Mouse (Mus musculus): ENCODE results near the gene A3galt2. TPM values are rescaled to one million over a fixed set of nuclear protein-coding genes. Genes with fewer than 3 reads are reported as not detected.

A3galt2 gene
- polyA plus RNA-seq, 1 experiment from 2014 or later: not detected

GRCm38 (mm10) chr4:128741906-128742305 lies 13.3 kb upstream of the A3galt2 start:
- ATAC-seq (ENCODE audit: low read depth): no peak
- H3K27me3 ChIP-seq: no peaks in the 10 kb centered on the region
- H3K36me3 ChIP-seq: peaks cover 44% of the 10 kb centered on the region
- 72% methylated on average over 5 of the region's 5 CpGs for WGBS (ENCODE audit: insufficient replicate concordance)
- H3K4me2 ChIP-seq: no peak overlapping the region
- H3K9ac ChIP-seq: no peak overlapping the region
- no peak for DNase-seq
- peaks cover 26% of the 10 kb centered on the region for H3K4me1 ChIP-seq (replicated peaks)
- H3K27ac ChIP-seq: no peak overlapping the region
- no peaks in the 10 kb centered on the region for H3K9me3 ChIP-seq (replicated peaks)
- no peak overlapping the region for H3K4me3 ChIP-seq (replicated peaks)

- Histone ChIP-seq H3K9me3 (replicated peaks) (no peaks in the 10 kb centered on the region), H3K36me3 (peaks cover 50% of the 10 kb centered on the region), H3K4me1 (replicated peaks) (peaks cover 21% of the 10 kb centered on the region), H3K27ac (no peak overlapping the region), H3K9ac (no peak overlapping the region), H3K4me2 (no peak overlapping the region), H3K4me3 (replicated peaks) (no peak overlapping the region), H3K27me3 (no peaks in the 10 kb centered on the region)
- WGBS (ENCODE audit: insufficient replicate concordance): 89% methylated on average over 10 of the region's 10 CpGs
- DNase-seq (no peak), ATAC-seq (ENCODE audit: low read depth) (no peak)
Measured at GRCm38 (mm10) chr4:128742379-128742970, 12.7 kb upstream of the A3galt2 start.

GRCm38 (mm10) chr4:128743031-128743626 lies 12.0 kb upstream of the A3galt2 start:
- H3K4me3 ChIP-seq (replicated peaks): no peak overlapping the region
- H3K27me3 ChIP-seq: no peaks in the 10 kb centered on the region
- no peak for ATAC-seq (ENCODE audit: low read depth)
- WGBS (ENCODE audit: insufficient replicate concordance): 85% methylated on average over 12 of the region's 12 CpGs
- H3K4me2 ChIP-seq: no peak overlapping the region
- H3K9me3 ChIP-seq (replicated peaks): no peaks in the 10 kb centered on the region
- no peak overlapping the region for H3K9ac ChIP-seq
- no peak for DNase-seq
- peaks cover 56% of the 10 kb centered on the region for H3K36me3 ChIP-seq
- peaks cover 17% of the 10 kb centered on the region for H3K4me1 ChIP-seq (replicated peaks)
- no peak overlapping the region for H3K27ac ChIP-seq

GRCm38 (mm10) chr4:128745160-128745559 lies 10.0 kb upstream of the A3galt2 start:
- no peak for DNase-seq
- ATAC-seq (ENCODE audit: low read depth): no peak
- Histone ChIP-seq H3K36me3 (peaks cover 76% of the 10 kb centered on the region), H3K4me1 (replicated peaks) (peaks cover 17% of the 10 kb centered on the region), H3K27ac (no peak overlapping the region), H3K27me3 (no peaks in the 10 kb centered on the region), H3K4me2 (no peak overlapping the region), H3K9me3 (replicated peaks) (no peaks in the 10 kb centered on the region), H3K4me3 (replicated peaks) (no peak overlapping the region), H3K9ac (no peak overlapping the region)
- WGBS (ENCODE audit: insufficient replicate concordance): 84% methylated on average over 8 of the region's 8 CpGs

- no peak overlapping the region for H3K4me2 ChIP-seq
- no peak overlapping the region for H3K4me3 ChIP-seq (replicated peaks)
- no peak overlapping the region for H3K9ac ChIP-seq
- H3K4me1 ChIP-seq (replicated peaks): peaks cover 5% of the 10 kb centered on the region; the same call in 1 of the 2 replicates
- no peak for DNase-seq
- WGBS (ENCODE audit: insufficient replicate concordance): 82% methylated on average over 22 of the region's 22 CpGs
- H3K36me3 ChIP-seq: peaks cover 99% of the 10 kb centered on the region
- no peak overlapping the region for H3K27ac ChIP-seq
- no peaks in the 10 kb centered on the region for H3K9me3 ChIP-seq (replicated peaks)
- ATAC-seq (ENCODE audit: low read depth): no peak
- H3K27me3 ChIP-seq: no peaks in the 10 kb centered on the region
Measured at GRCm38 (mm10) chr4:128747614-128748270, 7.4 kb upstream of the A3galt2 start.

- 89% methylated on average over 7 of the region's 7 CpGs for WGBS (ENCODE audit: insufficient replicate concordance)
Measured at GRCm38 (mm10) chr4:128748309-128748708, 6.9 kb upstream of the A3galt2 start.

GRCm38 (mm10) chr4:128751006-128751405 lies 4.2 kb upstream of the A3galt2 start:
- no peak overlapping the region for H3K4me2 ChIP-seq
- H3K9ac ChIP-seq: no peak overlapping the region
- ATAC-seq (ENCODE audit: low read depth) (no peak; the same call in 1 of the 2 replicates), DNase-seq (no peak)
- H3K27ac ChIP-seq: no peak overlapping the region
- peaks cover 81% of the 10 kb centered on the region for H3K36me3 ChIP-seq
- no peaks in the 10 kb centered on the region for H3K4me1 ChIP-seq (replicated peaks)
- 64% methylated on average over 5 of the region's 5 CpGs for WGBS (ENCODE audit: insufficient replicate concordance)
- H3K9me3 ChIP-seq (replicated peaks): no peaks in the 10 kb centered on the region
- no peaks in the 10 kb centered on the region for H3K27me3 ChIP-seq
- H3K4me3 ChIP-seq (replicated peaks): no peak overlapping the region

More at GRCm38 (mm10) chr4:128748309-128748708, 6.9 kb upstream of the A3galt2 start:
- H3K27me3 ChIP-seq: no peaks in the 10 kb centered on the region
- no peak overlapping the region for H3K4me2 ChIP-seq
- no peak overlapping the region for H3K4me3 ChIP-seq (replicated peaks)
- H3K36me3 ChIP-seq: peaks cover 99% of the 10 kb centered on the region
- 0 out of 2 replicates have a peak, but pooled peaks cover 3% of the 10 kb centered on the region for H3K4me1 ChIP-seq (replicated peaks)
- H3K27ac ChIP-seq: no peak overlapping the region
- H3K9me3 ChIP-seq (replicated peaks): no peaks in the 10 kb centered on the region
- no peak for DNase-seq
- H3K9ac ChIP-seq: no peak overlapping the region
- no peak for ATAC-seq (ENCODE audit: low read depth)

- no peak overlapping the region for H3K27ac ChIP-seq
- H3K9me3 ChIP-seq (replicated peaks): no peaks in the 10 kb centered on the region
- ATAC-seq (ENCODE audit: low read depth): no peak
- no peaks in the 10 kb centered on the region for H3K4me1 ChIP-seq (replicated peaks)
- 87% methylated on average over 13 of the region's 13 CpGs for WGBS (ENCODE audit: insufficient replicate concordance)
- no peak overlapping the region for H3K9ac ChIP-seq
- DNase-seq: no peak
- peaks cover 69% of the 10 kb centered on the region for H3K36me3 ChIP-seq
- no peak overlapping the region for H3K4me3 ChIP-seq (replicated peaks)
- H3K27me3 ChIP-seq: no peaks in the 10 kb centered on the region
- H3K4me2 ChIP-seq: no peak overlapping the region
Measured at GRCm38 (mm10) chr4:128752031-128752757, 3.0 kb upstream of the A3galt2 start.

GRCm38 (mm10) chr4:128753571-128753970 lies 1.6 kb upstream of the A3galt2 start:
- Histone ChIP-seq H3K4me2 (no peak overlapping the region), H3K36me3 (peaks cover 55% of the 10 kb centered on the region), H3K9ac (no peak overlapping the region), H3K9me3 (replicated peaks) (no peaks in the 10 kb centered on the region), H3K4me3 (replicated peaks) (no peak overlapping the region), H3K27ac (no peak overlapping the region), H3K4me1 (replicated peaks) (no peaks in the 10 kb centered on the region), H3K27me3 (no peaks in the 10 kb centered on the region)
- WGBS (ENCODE audit: insufficient replicate concordance): 86% methylated on average over 7 of the region's 7 CpGs
- DNase-seq: no peak
- ATAC-seq (ENCODE audit: low read depth): no peak

GRCm38 (mm10) chr4:128755900-128756299 lies 736 bp downstream of the A3galt2 start:
- Histone ChIP-seq H3K27ac (no peak overlapping the region), H3K9me3 (replicated peaks) (no peaks in the 10 kb centered on the region), H3K27me3 (no peaks in the 10 kb centered on the region), H3K9ac (no peak overlapping the region), H3K36me3 (peaks cover 32% of the 10 kb centered on the region), H3K4me1 (replicated peaks) (peaks cover 20% of the 10 kb centered on the region), H3K4me2 (no peak overlapping the region), H3K4me3 (replicated peaks) (no peak overlapping the region)
- DNase-seq (no peak), ATAC-seq (ENCODE audit: low read depth) (no peak)
- WGBS (ENCODE audit: insufficient replicate concordance): 67% methylated on average over 7 of the region's 7 CpGs

- Histone ChIP-seq H3K27ac (no peak overlapping the region), H3K9ac (no peak overlapping the region), H3K4me1 (replicated peaks) (peaks cover 25% of the 10 kb centered on the region), H3K4me2 (no peak overlapping the region), H3K9me3 (replicated peaks) (peaks cover 7% of the 10 kb centered on the region), H3K27me3 (no peaks in the 10 kb centered on the region), H3K36me3 (peaks cover 3% of the 10 kb centered on the region; the same call in 1 of the 2 replicates), H3K4me3 (replicated peaks) (no peak overlapping the region)
- DNase-seq (no peak), ATAC-seq (ENCODE audit: low read depth) (no peak)
- 70% methylated on average over 5 of the region's 5 CpGs for WGBS (ENCODE audit: insufficient replicate concordance)
Measured at GRCm38 (mm10) chr4:128759214-128759613, 4.0 kb downstream of the A3galt2 start.

Data from liver, embryonic 13.5 days (tissue).